Mouse (Mus musculus) megakaryocyte, embryonic 14.5 days (primary cell): ENCODE results near the gene Pafah2. TPM values are rescaled to one million over a fixed set of nuclear protein-coding genes. Genes with fewer than 3 reads are reported as not detected.

Experiments used
- H3K27me3 ChIP-seq: replicated peaks from 2 replicates; pipeline ENCODE3; 2012; ENCODE audit warnings: inconsistent platforms
- H3K36me3 ChIP-seq: replicated peaks from 2 replicates; pipeline ENCODE3; 2012; ENCODE audit warnings: low read length, inconsistent platforms, mixed read lengths
- H3K4me1 ChIP-seq: 2 replicates; pipeline ENCODE4 v1.6.1; 2012; ENCODE audit warnings: inconsistent platforms
- H3K4me3 ChIP-seq: replicated peaks from 2 replicates; pipeline ENCODE3; 2012; ENCODE audit warnings: moderate library complexity, mild to moderate bottlenecking, inconsistent platforms
- H3K9me3 ChIP-seq: 2 replicates; pipeline ENCODE4 v1.6.1; 2012; ENCODE audit warnings: inconsistent platforms
- FLI1 ChIP-seq: IDR thresholded peaks from 2 replicates; pipeline ENCODE4 v1.6.1; 2012; ENCODE audit warnings: low read length, inconsistent platforms, mixed read lengths
- GATA1 ChIP-seq: IDR thresholded peaks from 3 replicates; pipeline ENCODE4 v1.6.1; 2012; ENCODE audit warnings: mixed read lengths, low read length, inconsistent platforms, borderline replicate concordance
- polyA plus RNA-seq: library from polyadenylated mRNA; stranded (reverse); fragments of >175 nt; gene quantifications from 2 replicates; pipeline ENCODE4 v1.2.3, GENCODE M21; 2012; ENCODE audit warnings: low replicate concordance; ENCODE audit not compliant: insufficient read depth

The Pafah2 gene
- polyA plus RNA-seq, 1 experiment = 3.8 TPM

DNA sequence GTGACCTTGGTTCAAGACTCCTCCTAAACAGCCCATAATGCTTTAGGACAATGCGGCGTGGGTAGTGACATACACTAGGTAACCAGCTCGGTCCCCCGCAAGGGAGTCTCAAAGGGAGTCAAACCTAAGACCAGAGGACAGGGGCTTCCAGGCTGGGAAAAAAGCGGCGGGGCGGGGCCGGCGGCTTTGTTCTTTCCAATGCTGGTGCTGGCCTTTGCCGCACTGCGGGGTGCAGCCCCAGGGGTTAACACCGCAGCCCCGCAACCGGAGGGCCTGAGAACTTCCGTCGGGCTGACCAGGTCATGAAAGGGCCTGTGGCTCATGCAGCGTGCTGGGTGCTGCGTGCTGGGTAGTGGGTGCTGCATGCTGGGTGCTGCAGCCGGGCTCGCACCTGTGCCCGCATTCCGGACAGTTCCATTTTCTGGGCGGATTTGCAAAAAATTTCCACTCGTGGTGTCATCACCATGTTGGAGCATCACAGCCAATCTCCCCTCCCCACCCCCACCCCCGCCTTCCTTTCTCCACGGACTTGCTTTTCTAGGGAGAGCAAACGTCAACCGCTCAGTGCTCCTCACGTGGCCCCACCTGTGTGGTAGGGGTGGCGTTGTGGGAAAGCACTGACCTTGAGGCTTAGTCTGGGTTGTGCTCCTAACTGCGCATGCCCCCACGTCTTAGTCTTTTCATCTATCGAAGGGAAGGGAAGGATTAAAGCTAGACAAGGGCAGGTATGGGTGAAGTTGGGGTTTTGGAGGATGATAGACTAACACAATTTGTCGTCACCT, 57.7 kb downstream of the Pafah2 start:
- H3K36me3 ChIP-seq = no peaks in the 10 kb centered on the region
- H3K27me3 ChIP-seq = peaks cover 48% of the 10 kb centered on the region
- H3K4me3 ChIP-seq = no peak overlapping the region
- H3K4me1 ChIP-seq = peaks cover 58% of the 10 kb centered on the region
- TF ChIP-seq GATA1 (no peak), FLI1 (no peak)
- H3K9me3 ChIP-seq = no peaks in the 10 kb centered on the region

- Histone ChIP-seq H3K9me3 (no peaks in the 10 kb centered on the region), H3K4me3 (peak overlapping the region; percentile 76), H3K4me1 (peaks cover 64% of the 10 kb centered on the region), H3K36me3 (no peaks in the 10 kb centered on the region), H3K27me3 (peaks cover 40% of the 10 kb centered on the region)
- TF ChIP-seq GATA1 = no peak
- no peak for TF ChIP-seq FLI1
These were observed 59.2 kb downstream of the Pafah2 start for GRCm38 (mm10) chr4:134455310-134455709.

DNA sequence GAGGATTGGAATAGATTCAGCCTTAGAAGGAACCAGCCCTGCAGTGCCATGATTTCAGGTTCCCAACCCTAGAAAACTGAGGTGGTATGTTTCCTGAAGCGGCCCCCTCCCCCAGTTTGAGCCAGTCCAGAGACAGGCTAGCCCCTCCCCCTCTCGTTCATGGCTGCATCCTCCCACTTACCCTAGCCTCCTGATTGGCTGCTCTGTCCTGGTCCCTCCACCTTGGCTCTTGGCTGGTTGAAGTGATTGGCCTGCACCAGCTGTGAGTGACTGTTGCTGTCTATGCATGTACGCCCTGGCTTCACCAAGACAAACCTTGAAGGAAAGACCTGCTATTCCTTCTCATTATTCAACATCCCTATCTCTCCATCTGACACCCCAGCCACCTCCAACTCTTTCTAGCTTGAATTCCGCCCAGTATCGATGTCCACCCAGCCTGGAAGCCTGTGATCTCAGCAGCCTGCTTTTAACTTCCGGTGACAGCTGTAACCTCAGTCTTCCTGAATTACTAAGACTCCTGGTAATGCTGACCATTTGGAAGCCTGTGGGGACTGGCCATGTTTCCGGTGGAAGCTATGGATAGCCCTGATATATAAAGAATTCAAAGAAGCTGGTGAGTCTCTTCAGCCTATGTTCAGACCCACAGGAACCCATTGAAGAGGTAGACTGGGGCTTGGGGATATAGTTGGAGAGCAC, 61.2 kb downstream of the Pafah2 start:
- no peaks in the 10 kb centered on the region for H3K36me3 ChIP-seq
- H3K9me3 ChIP-seq = no peaks in the 10 kb centered on the region
- H3K27me3 ChIP-seq = peaks cover 29% of the 10 kb centered on the region
- 0 out of 3 replicates have a peak, but pooled peaks have one; percentile 20 for TF ChIP-seq GATA1
- peak; percentile 61; the same call in 1 of the 2 replicates for TF ChIP-seq FLI1
- peak overlapping the region; percentile 72 for H3K4me3 ChIP-seq
- peaks cover 65% of the 10 kb centered on the region for H3K4me1 ChIP-seq

GRCm38 (mm10) chr4:134458856-134459255, 62.7 kb downstream of the Pafah2 start:
- peaks cover 17% of the 10 kb centered on the region for H3K27me3 ChIP-seq

GRCm38 (mm10) chr4:134460277-134460676, 64.2 kb downstream of the Pafah2 start:
- TF ChIP-seq GATA1 (no peak), FLI1 (no peak)
- peaks cover 8% of the 10 kb centered on the region for H3K27me3 ChIP-seq

More at GRCm38 (mm10) chr4:134458856-134459255, 62.7 kb downstream of the Pafah2 start:
- H3K4me3 ChIP-seq = no peak overlapping the region
- peaks cover 62% of the 10 kb centered on the region for H3K4me1 ChIP-seq
- TF ChIP-seq FLI1 (no peak), GATA1 (no peak)
- peaks cover 8% of the 10 kb centered on the region for H3K9me3 ChIP-seq
- H3K36me3 ChIP-seq = peaks cover 4% of the 10 kb centered on the region

DNA sequence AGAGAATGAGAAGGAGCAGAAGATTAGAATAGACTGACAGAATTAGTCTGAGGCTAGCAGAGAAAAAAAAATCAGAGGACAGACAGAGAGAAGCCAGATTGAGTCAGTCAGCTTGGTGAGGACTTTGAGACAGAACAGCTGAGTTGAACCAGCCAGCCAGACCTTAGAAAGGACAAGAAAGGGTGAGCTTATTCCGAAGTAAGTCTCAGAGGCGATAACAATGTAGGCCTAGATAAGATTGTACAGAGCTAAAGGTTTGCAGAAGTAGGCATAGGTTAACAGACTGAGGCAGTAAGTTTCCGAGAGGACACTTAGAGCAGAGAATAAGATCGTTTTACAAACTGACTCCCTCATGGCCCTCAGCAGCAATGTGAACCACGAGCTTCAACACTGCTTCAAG, 65.1 kb downstream of the Pafah2 start:
- H3K9me3 ChIP-seq = peaks cover 8% of the 10 kb centered on the region
- peaks cover 4% of the 10 kb centered on the region for H3K36me3 ChIP-seq
- H3K4me1 ChIP-seq = peaks cover 67% of the 10 kb centered on the region
- TF ChIP-seq GATA1 (no peak), FLI1 (no peak)
- H3K4me3 ChIP-seq = no peak overlapping the region
- peaks cover 5% of the 10 kb centered on the region for H3K27me3 ChIP-seq

More at GRCm38 (mm10) chr4:134460277-134460676, 64.2 kb downstream of the Pafah2 start:
- Histone ChIP-seq H3K4me1 (peaks cover 67% of the 10 kb centered on the region), H3K4me3 (peak overlapping the region; percentile 86), H3K9me3 (peaks cover 8% of the 10 kb centered on the region), H3K36me3 (peaks cover 4% of the 10 kb centered on the region)

DNA sequence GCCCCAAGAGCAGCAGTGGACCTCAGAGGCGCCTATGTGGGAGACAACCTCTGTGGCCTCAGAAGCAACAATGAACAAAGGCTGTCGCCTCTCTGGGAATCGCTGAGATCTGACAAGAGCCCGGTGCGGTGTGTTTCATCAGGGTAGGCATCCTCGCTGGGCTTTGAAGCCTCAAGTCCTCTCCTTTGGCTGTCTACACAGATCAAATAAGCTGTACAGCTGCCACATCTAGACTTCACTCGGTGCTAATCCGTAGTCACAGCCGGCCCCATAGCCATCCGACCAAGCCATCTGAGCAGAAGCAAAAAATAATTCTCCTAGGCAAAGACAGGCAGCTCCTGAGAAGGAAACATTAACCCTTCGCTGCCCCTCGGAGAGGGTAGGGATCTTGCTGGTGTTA, 69.7 kb downstream of the Pafah2 start:
- peaks cover 2% of the 10 kb centered on the region for H3K27me3 ChIP-seq
- H3K4me3 ChIP-seq = no peak overlapping the region
- H3K36me3 ChIP-seq = peaks cover 6% of the 10 kb centered on the region
- H3K4me1 ChIP-seq = peaks cover 46% of the 10 kb centered on the region
- H3K9me3 ChIP-seq = peaks cover 8% of the 10 kb centered on the region
- TF ChIP-seq FLI1 (no peak), GATA1 (no peak)

DNA sequence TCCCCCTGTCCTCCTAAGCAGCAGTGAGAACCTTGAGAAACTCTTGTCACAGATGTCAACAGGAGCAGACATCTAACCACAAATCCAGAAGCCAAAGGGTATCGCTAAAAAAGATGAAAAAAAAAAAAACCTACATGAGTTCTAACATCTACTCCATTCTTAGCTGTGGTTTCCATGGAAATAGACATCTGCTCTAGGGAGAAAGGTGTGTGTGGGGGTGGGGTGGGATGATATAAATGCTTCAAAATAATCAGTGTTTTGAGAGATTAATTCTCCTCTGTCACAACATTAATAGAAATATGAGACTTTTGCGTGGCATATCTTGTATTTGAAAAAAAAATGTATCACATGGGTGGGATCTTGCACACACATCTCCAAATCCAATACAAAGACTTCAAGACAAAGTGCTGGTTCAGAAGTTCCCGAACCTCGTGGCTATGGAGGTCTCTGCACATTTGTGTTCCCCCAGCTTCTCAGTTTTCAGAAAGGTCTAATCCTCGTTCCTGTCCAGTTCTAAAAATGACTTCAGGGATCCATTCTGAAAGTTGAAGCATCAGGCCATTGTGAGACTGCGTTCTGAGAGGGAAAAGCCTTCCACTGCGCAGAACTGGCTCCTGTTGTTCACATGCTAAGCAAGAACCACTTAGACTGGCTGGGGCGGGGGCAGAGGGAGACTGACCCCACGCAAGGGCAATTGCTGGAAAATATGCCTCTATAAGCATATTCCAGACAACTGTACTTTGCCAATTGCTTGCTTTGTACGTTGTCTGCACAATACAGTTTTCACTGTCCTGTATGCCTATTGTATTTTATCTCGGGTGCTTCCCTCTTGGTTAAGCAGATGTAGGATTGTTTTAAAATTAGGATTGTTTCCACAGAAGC, 70.5 kb downstream of the Pafah2 start:
- Histone ChIP-seq H3K9me3 (peaks cover 8% of the 10 kb centered on the region), H3K4me1 (peaks cover 39% of the 10 kb centered on the region), H3K27me3 (peaks cover 2% of the 10 kb centered on the region), H3K36me3 (peaks cover 13% of the 10 kb centered on the region), H3K4me3 (no peak overlapping the region)
- TF ChIP-seq GATA1 (no peak), FLI1 (no peak)
